Mouse (Mus musculus): Measurements from ENCODE around the gene Nfic. TPM values are rescaled to one million over a fixed set of nuclear protein-coding genes. Genes with fewer than 3 reads are reported as not detected.
"Not testable (repeated sequence)": the region's sequence is repeated elsewhere in the genome, so short reads cannot be mapped to it uniquely, and the experiment has no call there.

Nfic gene
- total RNA-seq, 1 experiment from 2014 or later: 4.1 TPM

- ATAC-seq (replicated peaks; ENCODE audit: insufficient number of reproducible peaks, low FRiP score, low TSS enrichment, poor library complexity, severe bottlenecking): no peak
Measured at GRCm38 (mm10) chr10:81463531-81463930, 8.1 kb upstream of the Nfic start.

- no peak for ATAC-seq (replicated peaks; ENCODE audit: insufficient number of reproducible peaks, low FRiP score, low TSS enrichment, poor library complexity, severe bottlenecking)
Measured at GRCm38 (mm10) chr10:81462917-81463316, 7.5 kb upstream of the Nfic start.

- no peak for ATAC-seq (replicated peaks; ENCODE audit: insufficient number of reproducible peaks, low FRiP score, low TSS enrichment, poor library complexity, severe bottlenecking)
Measured at GRCm38 (mm10) chr10:81462415-81462804, 7.0 kb upstream of the Nfic start.

- ATAC-seq (replicated peaks; ENCODE audit: insufficient number of reproducible peaks, low FRiP score, low TSS enrichment, poor library complexity, severe bottlenecking): no peak
Measured at GRCm38 (mm10) chr10:81461673-81462414, 6.4 kb upstream of the Nfic start.

GRCm38 (mm10) chr10:81460951-81461350, 5.5 kb upstream of the Nfic start:
- no peak for ATAC-seq (replicated peaks; ENCODE audit: insufficient number of reproducible peaks, low FRiP score, low TSS enrichment, poor library complexity, severe bottlenecking)

- ATAC-seq (replicated peaks; ENCODE audit: insufficient number of reproducible peaks, low FRiP score, low TSS enrichment, poor library complexity, severe bottlenecking): no peak
Measured at GRCm38 (mm10) chr10:81460471-81460870, 5.0 kb upstream of the Nfic start.

GRCm38 (mm10) chr10:81459399-81459798, 4.0 kb upstream of the Nfic start:
- no peak for ATAC-seq (replicated peaks; ENCODE audit: insufficient number of reproducible peaks, low FRiP score, low TSS enrichment, poor library complexity, severe bottlenecking)

GRCm38 (mm10) chr10:81458267-81458666, 2.8 kb upstream of the Nfic start:
- ATAC-seq (replicated peaks; ENCODE audit: insufficient number of reproducible peaks, low FRiP score, low TSS enrichment, poor library complexity, severe bottlenecking): no peak

GRCm38 (mm10) chr10:81457624-81458023, 2.2 kb upstream of the Nfic start:
- ATAC-seq (replicated peaks; ENCODE audit: insufficient number of reproducible peaks, low FRiP score, low TSS enrichment, poor library complexity, severe bottlenecking): no peak

- no peak for ATAC-seq (replicated peaks; ENCODE audit: insufficient number of reproducible peaks, low FRiP score, low TSS enrichment, poor library complexity, severe bottlenecking)
Measured at GRCm38 (mm10) chr10:81456983-81457563, 1.6 kb upstream of the Nfic start.

- no peak for ATAC-seq (replicated peaks; ENCODE audit: insufficient number of reproducible peaks, low FRiP score, low TSS enrichment, poor library complexity, severe bottlenecking)
Measured at GRCm38 (mm10) chr10:81454106-81454505, 1.3 kb downstream of the Nfic start.

- no peak for ATAC-seq (replicated peaks; ENCODE audit: insufficient number of reproducible peaks, low FRiP score, low TSS enrichment, poor library complexity, severe bottlenecking)
Measured at GRCm38 (mm10) chr10:81452947-81453288, 2.5 kb downstream of the Nfic start.

GRCm38 (mm10) chr10:81452237-81452946, 3.0 kb downstream of the Nfic start:
- no peak for ATAC-seq (replicated peaks; ENCODE audit: insufficient number of reproducible peaks, low FRiP score, low TSS enrichment, poor library complexity, severe bottlenecking)

GRCm38 (mm10) chr10:81451365-81451745, 4.1 kb downstream of the Nfic start:
- no peak for ATAC-seq (replicated peaks; ENCODE audit: insufficient number of reproducible peaks, low FRiP score, low TSS enrichment, poor library complexity, severe bottlenecking)

GRCm38 (mm10) chr10:81450641-81451364, 4.6 kb downstream of the Nfic start:
- ATAC-seq (replicated peaks; ENCODE audit: insufficient number of reproducible peaks, low FRiP score, low TSS enrichment, poor library complexity, severe bottlenecking): no peak

- ATAC-seq (replicated peaks; ENCODE audit: insufficient number of reproducible peaks, low FRiP score, low TSS enrichment, poor library complexity, severe bottlenecking): peak; percentile 84
Measured at GRCm38 (mm10) chr10:81450140-81450539, 5.3 kb downstream of the Nfic start.

- not testable (repeated sequence) for ATAC-seq (replicated peaks; ENCODE audit: insufficient number of reproducible peaks, low FRiP score, low TSS enrichment, poor library complexity, severe bottlenecking)
Measured at GRCm38 (mm10) chr10:81445516-81445915, 9.9 kb downstream of the Nfic start.

GRCm38 (mm10) chr10:81441019-81441418, 14.4 kb downstream of the Nfic start:
- 0 out of 2 replicates have a peak, but pooled peaks have one; percentile 40 for ATAC-seq (replicated peaks; ENCODE audit: insufficient number of reproducible peaks, low FRiP score, low TSS enrichment, poor library complexity, severe bottlenecking)

- ATAC-seq (replicated peaks; ENCODE audit: insufficient number of reproducible peaks, low FRiP score, low TSS enrichment, poor library complexity, severe bottlenecking): no peak
Measured at GRCm38 (mm10) chr10:81435436-81435835, 20.0 kb downstream of the Nfic start.

Data from monocyte, adult 5-6 weeks (primary cell).